Mouse (Mus musculus): Measurements from ENCODE around the gene Inf2.

DNA sequence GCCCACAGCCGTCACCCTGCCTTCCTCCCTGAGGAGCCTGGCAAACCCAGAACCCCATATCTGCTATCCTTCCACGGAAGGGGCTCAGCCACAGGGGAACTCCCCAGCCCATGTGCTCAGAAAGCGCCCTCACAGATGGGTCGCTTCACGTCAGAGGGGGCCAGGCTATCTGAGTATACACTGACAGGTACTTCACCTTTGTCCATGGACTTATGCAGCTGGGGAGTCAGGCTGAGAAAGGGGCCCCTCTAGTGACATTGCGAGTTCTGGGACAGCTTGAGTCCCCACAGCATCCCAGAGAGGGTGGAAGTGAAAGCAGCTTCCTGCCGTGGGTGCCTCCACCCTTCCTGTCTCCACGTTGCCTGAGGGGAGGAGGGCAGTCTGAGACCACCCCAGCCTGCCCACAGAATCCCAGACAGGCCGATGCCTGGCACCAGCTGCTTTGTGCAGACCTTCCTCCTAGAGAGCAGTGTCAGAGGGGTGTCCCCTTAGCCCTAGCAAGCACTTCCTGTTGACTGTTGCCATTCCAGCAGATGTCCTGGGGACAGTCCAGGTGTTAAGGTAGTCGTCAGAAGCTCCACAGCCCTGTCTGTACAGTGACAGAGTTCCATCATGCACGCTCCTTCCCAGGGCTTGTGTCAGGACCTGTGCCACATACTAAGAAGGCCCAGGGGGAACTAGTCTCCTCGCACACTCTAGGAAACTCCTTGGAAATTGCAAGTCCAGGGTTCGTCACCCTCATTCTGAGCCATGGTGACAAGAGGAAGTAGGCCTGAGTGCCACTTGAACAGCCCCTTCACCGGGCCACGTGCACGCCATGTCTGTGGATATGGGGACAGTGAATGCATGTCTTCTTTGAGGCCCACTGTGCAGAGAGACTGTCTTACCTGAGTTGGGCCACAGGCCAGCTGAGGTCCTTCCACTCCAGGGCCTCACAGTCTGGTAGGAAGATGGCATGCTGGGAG, 5.6 kb downstream of the Inf2 start:
- no peak for TF ChIP-seq CTCF (IDR thresholded peaks at IDR 0.05; ENCODE audit: control insufficient read depth, insufficient read depth, insufficient replicate concordance, low read depth, low read length)
- TF ChIP-seq POLR2A (IDR thresholded peaks at IDR 0.05; ENCODE audit: control insufficient read depth, low read depth, low read length): no peak
